Mouse (Mus musculus) thymus, adult 18-20 months (tissue): ENCODE measurements around the gene Rims4.

Experiments
- DNase-seq, 2 experiments: peaks; one replicate each; pipeline ENCODE4 v3.0.0; 2022; ENCODE audit warnings: mixed read lengths in 2 of 2

Gene Rims4

DNA sequence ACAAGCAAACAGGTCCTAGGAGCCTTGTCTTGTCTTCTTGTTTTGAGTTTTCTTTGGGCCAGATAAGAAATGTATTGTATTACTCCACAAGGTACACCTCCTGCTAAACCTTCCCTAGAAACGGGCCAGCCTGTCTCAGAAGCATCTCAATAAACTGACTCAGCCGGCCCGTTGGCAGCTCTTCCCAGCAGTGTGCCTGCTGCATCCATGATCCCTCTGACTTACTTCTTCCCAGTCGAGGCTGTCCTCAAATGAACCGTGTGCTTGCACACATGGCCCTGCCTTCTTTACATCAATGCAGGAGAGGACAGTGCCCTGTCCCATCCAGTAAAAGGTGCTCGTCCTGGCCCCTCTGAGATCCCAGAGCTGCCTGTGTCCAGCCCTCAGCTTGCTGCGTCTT lies 8.9 kb downstream of the Rims4 start:
- no peak for DNase-seq

DNA sequence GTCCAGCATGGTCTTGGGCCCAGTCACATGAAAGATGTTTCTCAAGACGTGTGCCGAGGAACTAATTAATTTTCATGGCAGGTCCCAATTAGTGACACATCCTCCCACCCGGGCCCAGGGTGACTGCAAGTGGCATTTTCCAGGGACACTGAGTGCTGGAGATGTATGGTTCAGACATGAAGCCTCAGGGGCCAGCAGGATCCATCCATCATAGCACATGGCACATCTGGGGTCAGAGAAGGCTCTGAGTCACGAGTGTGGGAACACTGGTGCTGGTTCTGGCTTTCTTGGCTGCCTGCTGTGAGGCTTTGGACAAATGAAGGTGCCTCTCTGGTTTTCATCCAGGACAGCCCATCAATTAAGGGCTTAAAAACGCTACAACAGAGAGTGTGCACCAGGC lies 11.4 kb downstream of the Rims4 start:
- no peak for DNase-seq

- no peak for DNase-seq
These were observed 14.2 kb downstream of the Rims4 start for GRCm38 (mm10) chr2:163904323-163904722.

DNA sequence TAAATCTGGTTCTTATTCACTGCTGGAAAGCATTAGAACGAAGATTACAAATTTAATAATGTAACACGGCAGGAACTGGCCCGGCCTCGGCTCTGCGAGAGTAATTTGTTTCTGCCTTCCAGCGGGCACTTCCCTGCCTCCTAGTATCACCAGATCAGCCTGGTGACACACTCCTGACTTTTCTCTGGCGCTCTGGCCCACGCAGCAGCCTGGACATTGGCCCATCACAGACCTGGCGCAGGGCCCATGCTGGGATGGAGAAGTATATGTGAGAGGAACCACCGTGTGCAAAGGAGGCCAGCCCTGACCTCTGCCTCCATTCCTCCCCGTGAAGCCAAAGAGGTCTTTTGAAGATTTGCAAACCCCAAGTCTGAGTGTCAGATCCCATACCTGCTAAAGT lies 15.0 kb downstream of the Rims4 start:
- DNase-seq = no peak

GRCm38 (mm10) chr2:163902448-163902847 lies 16.0 kb downstream of the Rims4 start:
- no peak for DNase-seq

GRCm38 (mm10) chr2:163901043-163901442 lies 17.4 kb downstream of the Rims4 start:
- no peak for DNase-seq

DNA sequence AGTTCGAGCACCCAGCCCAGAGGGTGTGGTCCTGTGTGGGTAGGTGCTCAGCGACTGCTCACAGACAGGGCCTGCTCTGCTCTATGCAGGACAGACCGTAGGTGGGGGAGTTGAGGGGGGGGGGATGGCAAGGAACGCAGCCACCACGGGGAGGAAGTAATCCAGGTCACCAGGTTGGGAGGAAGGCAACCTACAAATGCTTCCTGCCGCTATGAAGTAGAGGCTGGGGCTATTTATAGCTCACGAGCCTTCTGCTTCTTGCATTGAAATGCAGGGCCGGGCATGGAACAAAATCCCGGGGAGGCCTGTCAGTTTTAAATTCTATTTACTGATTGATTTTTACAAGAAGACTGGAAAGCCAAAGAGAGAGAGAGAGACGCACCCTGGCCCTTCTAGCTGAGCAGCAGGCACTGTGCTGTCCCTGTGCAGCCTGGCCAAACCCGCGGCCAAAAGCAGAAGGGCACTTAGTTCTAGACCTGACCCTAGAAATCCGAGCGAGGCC lies 18.5 kb downstream of the Rims4 start:
- no peak for DNase-seq

DNA sequence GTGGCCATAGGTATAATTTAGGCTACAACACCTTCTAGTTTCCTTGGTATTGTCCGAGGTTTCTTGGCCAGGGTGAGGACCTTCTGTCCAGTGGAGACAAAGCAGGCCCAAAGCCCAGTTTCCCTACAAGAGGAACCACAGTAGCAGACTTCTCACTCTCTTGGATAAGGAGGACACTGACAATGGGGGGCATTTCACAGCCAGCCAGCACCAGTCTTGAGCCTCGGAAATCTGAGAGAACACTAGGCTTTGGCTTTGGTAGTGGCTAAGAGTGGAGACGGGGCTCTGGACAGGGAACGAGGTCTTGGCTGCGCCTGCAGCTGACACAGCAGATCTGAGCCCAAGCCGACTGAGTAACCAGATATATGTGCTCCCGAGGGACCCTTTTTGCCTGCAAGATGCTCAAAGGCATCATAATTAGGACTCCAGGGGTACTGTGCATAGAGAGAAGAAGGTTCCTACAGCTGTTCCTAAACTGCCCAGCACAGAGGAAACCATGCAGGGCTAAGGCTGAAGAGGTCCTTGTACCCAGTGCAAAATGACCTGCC lies 20.4 kb downstream of the Rims4 start:
- no peak for DNase-seq

- DNase-seq = no peak
These were observed 21.5 kb downstream of the Rims4 start for GRCm38 (mm10) chr2:163897026-163897425.

DNA sequence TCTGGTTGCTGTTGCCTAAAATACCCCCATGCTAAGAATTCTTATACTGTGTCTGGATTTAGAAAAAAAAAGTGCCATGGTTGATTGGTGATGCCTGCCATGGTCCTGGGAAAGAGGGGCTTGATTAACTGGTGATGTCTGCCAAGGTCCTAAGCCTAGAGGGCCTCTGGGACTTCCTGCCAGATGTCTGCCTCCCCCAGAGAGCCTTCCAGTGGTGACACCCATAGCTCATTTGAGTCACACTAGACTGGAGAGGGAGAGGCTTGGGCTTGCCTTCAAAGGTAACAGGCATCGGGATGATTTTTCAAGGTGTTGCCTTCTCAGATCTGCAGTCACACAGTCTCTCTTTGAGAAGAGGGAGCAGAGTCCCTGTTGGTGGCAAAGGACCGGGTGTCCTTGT lies 23.3 kb downstream of the Rims4 start:
- DNase-seq = no peak

GRCm38 (mm10) chr2:163893446-163894370 lies 24.8 kb downstream of the Rims4 start:
- DNase-seq = no peak

- no peak for DNase-seq
These were observed 27.2 kb downstream of the Rims4 start for GRCm38 (mm10) chr2:163891271-163891670.

DNA sequence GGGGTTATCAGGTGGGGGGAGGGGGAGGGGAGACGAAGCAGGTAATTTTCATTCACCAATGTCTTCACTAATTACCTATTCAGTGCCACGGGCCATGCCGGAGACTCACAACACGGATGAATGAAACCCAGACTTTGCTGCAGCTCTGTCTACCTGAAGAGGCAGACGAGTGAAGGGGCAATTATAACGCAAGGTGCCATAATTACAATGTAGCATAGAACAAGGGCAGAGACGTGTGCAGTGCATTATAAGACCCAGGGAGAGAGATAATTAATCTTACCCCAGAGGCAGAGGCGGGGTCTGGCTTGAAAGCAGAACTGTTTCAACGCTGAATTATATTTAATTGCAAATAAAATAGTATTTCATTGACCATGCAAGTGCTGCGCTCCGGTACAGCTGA lies 27.9 kb downstream of the Rims4 start:
- DNase-seq = no peak

GRCm38 (mm10) chr2:163889411-163889810 lies 29.1 kb downstream of the Rims4 start:
- DNase-seq = no peak

DNA sequence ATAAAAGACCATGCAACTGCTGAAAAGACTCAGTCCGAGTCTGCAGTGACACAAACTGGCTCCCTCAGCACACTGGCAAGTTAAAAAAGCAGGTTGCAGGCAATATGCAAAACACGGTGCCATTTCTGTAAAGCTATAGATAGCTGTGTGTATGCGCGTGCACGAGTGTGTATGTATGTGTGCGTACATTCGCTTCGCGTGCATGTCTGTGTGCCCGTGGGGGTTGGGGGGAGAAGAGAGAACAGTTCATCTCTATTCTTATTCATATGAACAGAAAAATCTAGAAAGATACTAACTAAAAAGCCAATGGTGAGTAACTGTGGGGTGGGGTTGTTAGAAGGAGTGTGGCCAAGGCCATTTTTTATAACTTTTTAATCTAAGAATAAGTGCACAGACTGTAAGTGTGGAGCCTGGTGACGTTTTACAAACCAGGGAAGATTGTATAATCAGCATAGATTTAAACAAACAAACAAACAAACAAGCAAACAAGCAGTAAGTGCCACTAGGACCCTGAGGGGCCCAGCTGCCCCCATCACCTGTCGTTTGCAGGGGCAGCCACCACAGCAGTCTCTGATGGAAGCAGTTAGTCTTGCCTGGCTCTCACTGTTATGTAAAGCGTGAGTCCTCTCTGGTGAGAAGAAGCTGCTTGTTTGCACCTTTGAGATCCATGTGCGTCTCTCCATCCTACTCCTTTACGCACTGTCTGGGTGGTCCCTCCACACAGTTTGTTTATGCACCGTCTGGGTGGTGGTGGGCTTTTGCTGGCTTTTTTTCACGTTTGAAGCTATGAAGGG lies 35.4 kb downstream of the Rims4 start:
- DNase-seq = no peak

- no peak for DNase-seq
These were observed 37.6 kb downstream of the Rims4 start for GRCm38 (mm10) chr2:163880891-163881290.

- DNase-seq = no peak
These were observed 41.5 kb downstream of the Rims4 start for GRCm38 (mm10) chr2:163876830-163877498.

DNA sequence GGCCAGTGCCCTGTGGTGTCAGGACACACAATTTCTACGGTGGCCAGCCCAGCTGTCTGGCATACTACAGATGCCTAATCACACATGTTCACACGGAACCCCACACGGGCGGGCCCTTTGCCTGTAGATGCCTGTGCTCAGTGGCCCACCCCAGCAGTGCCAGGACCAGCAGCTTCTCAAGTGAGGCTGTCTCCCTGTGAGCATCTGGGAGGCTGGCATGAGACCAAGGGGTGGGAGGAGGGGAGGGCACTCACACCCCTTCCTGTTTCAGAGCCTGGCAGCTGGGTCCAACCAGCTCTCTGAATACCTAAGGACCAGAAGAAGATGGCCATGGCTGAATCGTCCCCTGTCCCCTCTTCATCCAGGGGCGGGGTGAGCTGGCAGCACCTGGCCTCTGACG lies 43.0 kb downstream of the Rims4 start:
- no peak for DNase-seq

DNA sequence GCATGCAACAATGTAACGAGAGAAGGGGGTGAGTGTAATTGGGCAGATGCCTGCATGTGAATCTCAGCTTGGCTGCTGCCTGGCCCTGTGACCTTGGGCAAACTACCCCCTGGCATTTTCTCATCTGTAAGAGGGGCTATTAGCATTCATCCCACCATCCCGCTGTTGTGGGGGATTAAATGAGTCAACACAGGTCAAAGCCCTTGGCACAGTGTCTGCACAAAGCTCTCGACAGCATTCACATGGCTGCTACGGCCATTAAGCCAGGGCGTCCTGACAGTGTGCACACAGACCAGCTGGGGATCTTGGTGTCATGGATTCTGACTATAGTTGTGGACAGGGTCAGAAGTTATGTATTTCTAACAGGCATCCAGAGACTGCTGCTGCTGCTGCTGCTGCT lies 43.6 kb downstream of the Rims4 start:
- DNase-seq = no peak

DNA sequence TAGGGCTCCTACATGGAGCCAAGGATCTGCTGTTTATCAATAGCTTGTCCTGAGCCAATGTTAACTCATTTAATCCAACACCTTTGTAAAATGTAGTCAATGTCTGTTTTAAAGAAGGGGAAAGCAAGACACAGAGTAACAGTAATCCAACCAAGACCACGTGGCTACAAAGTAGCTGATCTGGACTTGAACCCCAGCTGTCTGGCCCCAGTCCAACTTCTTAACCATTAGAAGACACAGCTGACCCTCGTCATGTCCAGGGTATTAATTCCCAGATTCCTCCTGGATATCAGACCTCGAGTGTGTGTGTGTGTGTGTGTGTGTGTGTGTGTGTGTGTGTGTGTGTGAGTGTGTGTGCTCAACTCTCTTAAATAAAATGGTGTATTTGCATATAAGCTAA lies 46.6 kb downstream of the Rims4 start:
- DNase-seq = no peak

DNA sequence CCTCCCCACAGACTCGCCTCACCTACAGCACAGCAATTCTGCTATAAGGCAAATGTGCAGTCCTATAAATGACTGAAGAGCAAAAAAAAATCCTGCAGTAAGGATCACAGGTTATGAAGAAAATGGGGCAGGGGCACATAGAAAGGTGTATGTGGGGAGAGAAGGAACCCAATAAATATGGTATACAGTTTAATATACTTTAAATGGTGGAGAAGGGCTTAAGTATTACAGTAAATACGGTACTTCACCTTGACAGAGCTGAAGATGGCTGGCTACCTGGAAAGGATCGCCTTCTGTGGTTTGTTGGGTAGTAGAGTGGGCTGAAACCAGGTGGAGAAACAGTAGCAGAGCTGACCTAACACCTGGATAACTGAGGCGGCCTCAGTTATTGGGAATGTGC lies 47.2 kb downstream of the Rims4 start:
- DNase-seq = no peak

- DNase-seq = no peak
These were observed 48.7 kb downstream of the Rims4 start for GRCm38 (mm10) chr2:163869783-163870182.

- DNase-seq = no peak
These were observed 52.4 kb downstream of the Rims4 start for GRCm38 (mm10) chr2:163866061-163866460.
